Mouse (Mus musculus) forebrain, embryonic 16.5 days (tissue): Measurements from ENCODE around the gene C5ar1. TPM values are rescaled to one million over a fixed set of nuclear protein-coding genes. Genes with fewer than 3 reads are reported as not detected.
A peak's percentile ranks its signal among the peaks of the same experiment; 100 is the strongest.
"Not testable (repeated sequence)": the region's sequence is repeated elsewhere in the genome, so short reads cannot be mapped to it uniquely, and the experiment has no call there.

Experiments
- ATAC-seq: fragments of 200-750 bp; cut with Nextera tagmentation; 2 replicates; pipeline ENCODE4 v1.8.0; 2017; ENCODE audit warnings: mild to moderate bottlenecking, moderate library complexity
- H3K27ac ChIP-seq: fragments of 300-500 bp; sonication (generic); 2 replicates; pipeline ENCODE4 v1.5.1; 2014; ENCODE audit warnings: low read length, control low read depth
- H3K27me3 ChIP-seq: fragments of 300-500 bp; sonication (generic); replicated peaks from 2 replicates; pipeline ENCODE4 v1.6.1; 2014; ENCODE audit warnings: low read length; ENCODE audit not compliant: control insufficient read depth, insufficient read depth
- H3K36me3 ChIP-seq: fragments of 300-500 bp; sonication (generic); 2 replicates; pipeline ENCODE4 v1.6.1; 2014; ENCODE audit not compliant: control insufficient read depth, insufficient read depth
- H3K4me1 ChIP-seq: fragments of 300-500 bp; sonication (generic); replicated peaks from 2 replicates; pipeline ENCODE4 v1.6.1; 2014; ENCODE audit warnings: low read length; ENCODE audit not compliant: control insufficient read depth, insufficient read depth
- H3K4me2 ChIP-seq: fragments of 300-500 bp; sonication (generic); 2 replicates; pipeline ENCODE4 v1.6.1; 2014; ENCODE audit warnings: mild to moderate bottlenecking, low read length, control low read depth
- H3K4me3 ChIP-seq: fragments of 300-500 bp; sonication (generic); replicated peaks from 2 replicates; pipeline ENCODE4 v1.5.1; 2014; ENCODE audit warnings: mild to moderate bottlenecking, low read length, control low read depth
- H3K9ac ChIP-seq: fragments of 300-500 bp; sonication (generic); replicated peaks from 2 replicates; pipeline ENCODE4 v1.6.1; 2014; ENCODE audit warnings: low read depth, low read length, control low read depth
- H3K9me3 ChIP-seq: fragments of 300-500 bp; sonication (generic); 2 replicates; pipeline ENCODE4 v1.6.1; 2016; ENCODE audit warnings: low read length; ENCODE audit not compliant: control insufficient read depth
- WGBS: fragments of 180-500 bp; shearing (Covaris S2); extraction: QIAGEN DNeasy Blood & Tissue Kit; methylation state at CpG from one replicate; pipeline ENCODE4 v1.1.7; 2014; 5-methylcytosine and 5-hydroxymethylcytosine counted together
- polyA plus RNA-seq: library from polyadenylated mRNA; unstranded; fragments of >200 nt; fragmentation: Nextera tagmentation; extraction: Ambion mirVana; gene quantifications from 2 replicates; pipeline ENCODE4 v1.2.1, GENCODE M21; 2015

Gene C5ar1
- polyA plus RNA-seq, 1 experiment from 2014 or later = 2.0 TPM

DNA sequence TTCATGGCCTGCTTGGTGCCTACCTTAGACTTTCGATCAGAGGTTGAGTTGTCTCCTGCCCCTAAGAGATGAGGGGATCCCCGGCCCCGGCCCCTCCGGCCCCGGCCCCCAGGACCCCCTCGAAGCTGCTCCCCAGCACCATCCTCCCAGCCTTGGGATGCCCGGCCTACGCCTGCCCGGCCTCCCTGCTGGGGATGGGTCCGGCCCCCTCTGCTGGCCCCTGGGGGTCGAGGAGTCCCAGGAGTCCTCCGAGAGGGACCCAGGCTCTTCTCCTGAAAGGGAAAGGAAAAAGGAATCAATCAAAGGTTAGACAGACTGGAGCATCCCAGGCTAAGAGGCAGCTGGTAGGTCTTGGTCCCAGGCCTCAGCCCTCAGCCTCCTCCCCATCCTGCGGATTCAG is 23.0 kb upstream of the C5ar1 start:
- 97% methylated on average over 13 of the region's 13 CpGs for WGBS
- H3K27me3 ChIP-seq = no peaks in the 10 kb centered on the region
- peaks cover 11% of the 10 kb centered on the region for H3K4me1 ChIP-seq
- ATAC-seq = no peak
- H3K9me3 ChIP-seq = no peaks in the 10 kb centered on the region
- H3K27ac ChIP-seq = no peak overlapping the region
- H3K36me3 ChIP-seq = peaks cover 14% of the 10 kb centered on the region
- H3K9ac ChIP-seq = no peak overlapping the region
- H3K4me3 ChIP-seq = no peak overlapping the region
- H3K4me2 ChIP-seq = no peak overlapping the region

DNA sequence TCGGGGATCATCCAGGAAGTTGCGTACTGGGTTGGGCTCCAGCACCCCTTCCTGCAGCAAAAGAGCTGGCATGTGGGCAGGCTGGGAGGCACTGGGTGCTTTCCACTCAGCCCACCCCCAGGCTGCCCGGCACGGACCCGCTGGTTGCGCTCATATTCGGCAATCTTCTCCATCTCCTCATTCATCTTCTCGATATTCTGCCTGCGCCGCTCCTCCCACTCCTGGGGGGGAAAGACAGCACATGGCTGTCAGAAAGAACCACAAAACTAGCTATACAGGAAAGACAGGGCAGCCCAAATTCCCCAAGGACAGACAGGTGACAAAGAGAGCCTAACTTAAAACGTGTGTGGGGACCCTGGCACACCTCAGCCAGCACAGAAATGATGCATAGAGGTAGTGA is 21.4 kb upstream of the C5ar1 start:
- no peak overlapping the region for H3K9ac ChIP-seq
- H3K27ac ChIP-seq = no peak overlapping the region
- H3K27me3 ChIP-seq = no peaks in the 10 kb centered on the region
- WGBS = 95% methylated on average over 11 of the region's 11 CpGs
- H3K4me1 ChIP-seq = peaks cover 6% of the 10 kb centered on the region
- ATAC-seq = no peak
- H3K4me2 ChIP-seq = no peak overlapping the region
- no peak overlapping the region for H3K4me3 ChIP-seq
- H3K36me3 ChIP-seq = peaks cover 21% of the 10 kb centered on the region
- no peaks in the 10 kb centered on the region for H3K9me3 ChIP-seq

DNA sequence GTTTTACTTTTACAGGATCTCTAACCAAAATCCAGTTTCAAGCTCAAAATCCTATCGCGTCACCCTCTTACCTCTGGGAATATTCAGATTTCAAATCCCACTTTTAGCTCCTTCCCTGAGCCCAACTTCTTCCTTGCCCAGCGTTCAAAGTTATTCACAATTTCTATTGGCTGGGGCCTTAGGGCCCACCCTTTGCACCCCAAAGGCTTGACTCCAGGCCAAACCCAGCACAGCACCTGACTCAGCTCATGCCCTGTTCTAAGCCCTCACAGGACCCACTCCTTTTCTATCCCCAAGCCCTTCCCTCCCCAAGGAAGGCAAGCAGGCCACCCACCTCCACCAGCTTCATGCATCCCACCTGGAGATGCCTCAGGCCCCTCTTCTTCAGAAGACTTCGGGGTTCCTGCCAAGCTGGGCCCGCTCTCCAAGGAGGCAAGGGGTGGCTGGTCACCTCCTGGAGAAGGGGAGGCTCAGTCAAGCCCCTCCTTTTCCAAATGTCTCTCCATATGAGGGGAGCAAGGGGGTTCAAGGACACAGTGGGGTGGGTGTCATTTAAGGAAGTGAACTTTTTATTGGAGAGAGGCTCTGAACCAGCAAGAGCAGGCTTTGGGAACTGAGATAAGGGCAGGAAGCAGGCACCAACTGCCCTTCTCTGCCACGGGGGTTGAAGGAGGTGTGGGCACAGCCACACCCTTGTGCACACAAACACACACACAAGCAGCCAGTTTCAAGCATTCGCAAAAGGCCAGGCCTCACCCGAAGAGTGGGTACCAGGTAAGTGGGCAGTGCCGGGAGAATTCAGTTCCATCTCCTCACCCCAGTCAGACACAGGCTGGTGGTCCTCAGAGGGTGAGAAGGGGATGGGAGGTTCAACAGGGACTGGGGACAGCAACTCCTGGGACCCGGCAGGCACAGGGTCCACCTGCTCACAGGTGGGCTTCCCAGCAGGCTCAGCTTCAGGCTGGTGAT is 15.9 kb upstream of the C5ar1 start:
- WGBS = 91% methylated on average over 10 of the region's 10 CpGs
- Histone ChIP-seq H3K36me3 (peaks cover 10% of the 10 kb centered on the region), H3K4me2 (no peak overlapping the region), H3K9ac (no peak overlapping the region), H3K9me3 (no peaks in the 10 kb centered on the region), H3K27me3 (no peaks in the 10 kb centered on the region), H3K4me1 (peaks cover 27% of the 10 kb centered on the region), H3K27ac (no peak overlapping the region), H3K4me3 (no peak overlapping the region)
- no peak for ATAC-seq

DNA sequence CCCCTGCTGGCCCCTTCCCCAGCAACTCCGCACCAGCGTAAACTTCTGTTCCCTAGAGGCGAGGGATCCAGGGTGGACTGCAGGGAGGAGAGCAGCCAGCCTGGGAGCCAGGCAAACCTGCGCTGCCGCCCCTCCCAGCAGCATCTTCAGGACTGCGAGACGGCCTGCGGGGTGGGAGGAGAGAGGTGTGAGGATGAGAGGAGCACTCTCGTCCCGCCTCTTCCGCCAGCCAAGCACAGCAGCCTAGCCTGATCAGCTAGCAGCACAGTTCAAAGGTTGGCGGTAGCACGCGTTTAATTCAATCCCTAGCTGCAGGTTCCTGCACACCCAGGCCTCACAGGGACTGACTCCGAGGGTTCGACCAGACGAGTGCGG is 14.4 kb upstream of the C5ar1 start:
- 0% methylated on average over 18 of the region's 18 CpGs for WGBS
- peak overlapping the region; percentile 94 for H3K27ac ChIP-seq
- ATAC-seq = peak; percentile 63

DNA sequence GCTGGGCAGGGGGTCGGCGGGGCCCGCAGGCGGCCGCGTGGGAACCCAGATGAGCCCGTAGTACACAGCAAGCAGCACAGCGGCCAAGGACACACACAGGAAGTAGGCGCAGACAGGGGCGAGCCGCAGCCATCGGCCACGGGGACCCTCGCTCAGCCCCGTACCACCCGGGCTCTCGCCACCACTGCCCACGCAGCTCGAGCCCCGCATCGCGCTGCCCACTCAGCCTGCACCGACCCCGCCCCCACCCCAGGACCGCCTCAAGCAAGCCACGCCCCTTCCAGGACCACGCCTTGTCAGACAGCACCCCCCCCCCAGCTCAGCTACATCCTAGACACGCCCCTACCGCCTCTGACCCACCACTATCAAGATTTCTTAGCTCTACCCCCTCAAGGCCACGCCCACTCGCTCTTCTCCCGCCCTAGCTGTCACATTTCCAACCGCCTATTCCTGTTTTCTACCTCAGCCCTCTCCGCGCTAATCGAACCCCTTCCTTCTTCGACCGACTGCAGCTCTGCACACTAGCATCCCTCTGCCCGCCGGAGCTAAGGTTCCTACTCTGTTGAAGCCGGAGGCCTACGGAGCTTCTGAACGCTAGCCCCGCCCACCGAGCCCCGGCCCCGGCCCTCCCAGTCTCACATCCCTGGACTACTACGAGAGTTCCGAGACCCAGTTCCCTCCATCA is 13.9 kb upstream of the C5ar1 start, which contains the start of gene Inafm1:
Gene Inafm1, minus strand, starts transcription at position 537 of the 685 bp plus-strand sequence.
- H3K4me2 ChIP-seq = peak within 1 kb of the TSS; percentile 95
- peaks cover 8% of the 10 kb centered on the region for H3K36me3 ChIP-seq
- WGBS = under 1% methylated on average over 44 of the region's 49 CpGs
- peak within 1 kb of the TSS; percentile 87 for H3K9ac ChIP-seq
- no peaks in the 10 kb centered on the region for H3K9me3 ChIP-seq
- ATAC-seq = peak; percentile 81
- no peaks in the 10 kb centered on the region for H3K27me3 ChIP-seq
- H3K4me1 ChIP-seq = peaks cover 27% of the 10 kb centered on the region
- peak within 1 kb of the TSS; percentile 94 for H3K27ac ChIP-seq
- H3K4me3 ChIP-seq = peak within 1 kb of the TSS; percentile 77

More for the DNA sequence above, 14.4 kb upstream of the C5ar1 start:
- H3K4me2 ChIP-seq = peak overlapping the region; percentile 95
- peaks cover 10% of the 10 kb centered on the region for H3K36me3 ChIP-seq
- peak overlapping the region; percentile 77 for H3K4me3 ChIP-seq
- peak overlapping the region; percentile 66 for H3K9ac ChIP-seq
- no peaks in the 10 kb centered on the region for H3K9me3 ChIP-seq
- H3K27me3 ChIP-seq = no peaks in the 10 kb centered on the region
- H3K4me1 ChIP-seq = peaks cover 27% of the 10 kb centered on the region

DNA sequence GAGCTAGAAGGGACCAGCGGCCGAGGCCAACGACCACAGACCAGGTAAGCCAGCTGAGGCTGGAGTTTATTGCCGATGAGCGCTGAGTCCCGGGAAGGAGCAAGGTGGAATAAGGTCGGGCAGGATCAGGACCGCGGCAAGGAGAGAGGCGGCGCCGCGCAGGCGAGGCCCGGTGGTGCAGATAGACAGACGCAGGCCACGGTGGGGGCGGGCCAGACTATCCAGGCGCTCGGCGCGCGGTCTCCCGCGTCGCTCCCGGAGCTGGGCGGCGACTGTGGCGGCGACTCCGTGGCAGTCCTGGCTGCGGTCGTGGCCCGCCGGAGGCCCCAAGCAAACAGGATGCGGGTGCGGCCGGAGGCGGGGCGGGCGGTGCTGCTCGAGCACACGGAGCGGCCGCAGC is 13.3 kb upstream of the C5ar1 start:
- Histone ChIP-seq H3K4me2 (peak overlapping the region; percentile 95), H3K27me3 (no peaks in the 10 kb centered on the region), H3K4me1 (peaks cover 27% of the 10 kb centered on the region), H3K36me3 (peaks cover 7% of the 10 kb centered on the region), H3K9me3 (no peaks in the 10 kb centered on the region), H3K9ac (peak overlapping the region; percentile 87), H3K27ac (peak overlapping the region; percentile 94), H3K4me3 (peak overlapping the region; percentile 77)
- 0% methylated on average over 46 of the region's 46 CpGs for WGBS
- ATAC-seq = peak; percentile 74

DNA sequence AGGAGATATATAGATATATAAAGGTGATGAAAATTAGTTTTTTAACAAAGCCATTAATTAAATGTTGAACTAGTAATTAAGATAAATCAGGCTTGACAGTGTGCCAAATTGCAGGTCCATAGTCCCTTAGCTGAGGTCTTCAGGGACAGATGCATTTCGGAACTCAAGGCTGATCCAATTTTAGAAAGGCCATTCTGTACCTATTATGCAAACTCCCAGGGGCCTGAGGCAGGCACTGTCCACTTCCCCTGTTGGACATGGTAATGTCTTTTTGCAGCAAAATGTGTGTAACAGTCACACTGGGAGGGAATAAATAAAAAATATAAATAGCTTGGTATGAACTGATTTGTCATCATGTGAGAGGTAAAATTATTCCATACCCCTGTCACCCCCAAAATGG is 11.8 kb upstream of the C5ar1 start:
- Histone ChIP-seq H3K27me3 (no peaks in the 10 kb centered on the region), H3K9me3 (no peaks in the 10 kb centered on the region), H3K36me3 (peaks cover 4% of the 10 kb centered on the region), H3K9ac (no peak overlapping the region), H3K4me3 (no peak overlapping the region), H3K4me2 (no peak overlapping the region), H3K27ac (no peak overlapping the region), H3K4me1 (peaks cover 27% of the 10 kb centered on the region)
- no peak for ATAC-seq
- WGBS = 66% methylated on average over 1 of the region's 1 CpGs

DNA sequence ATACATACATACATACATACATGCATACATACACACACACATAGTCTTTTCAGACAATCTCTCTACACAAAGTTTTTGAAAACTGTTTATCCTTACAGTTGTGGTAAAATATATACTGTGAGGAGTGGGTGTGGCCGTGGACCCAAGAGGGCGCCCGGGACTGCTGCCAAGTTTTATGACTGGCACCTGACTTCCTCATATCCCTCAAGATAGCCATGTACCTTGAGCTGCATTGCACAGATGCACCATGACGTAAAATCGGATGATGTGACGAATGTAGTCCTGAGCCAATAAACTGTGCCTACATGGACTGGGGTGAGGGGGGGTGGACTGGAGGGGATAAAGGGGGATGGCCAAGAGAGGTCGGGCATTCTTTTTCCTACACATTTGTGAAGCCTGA is 7.3 kb upstream of the C5ar1 start:
- not testable (repeated sequence) for H3K27ac ChIP-seq, H3K4me2 ChIP-seq, H3K9me3 ChIP-seq, ATAC-seq, H3K9ac ChIP-seq, H3K27me3 ChIP-seq, H3K4me1 ChIP-seq, H3K36me3 ChIP-seq, H3K4me3 ChIP-seq
- 87% methylated on average over 7 of the region's 7 CpGs for WGBS

DNA sequence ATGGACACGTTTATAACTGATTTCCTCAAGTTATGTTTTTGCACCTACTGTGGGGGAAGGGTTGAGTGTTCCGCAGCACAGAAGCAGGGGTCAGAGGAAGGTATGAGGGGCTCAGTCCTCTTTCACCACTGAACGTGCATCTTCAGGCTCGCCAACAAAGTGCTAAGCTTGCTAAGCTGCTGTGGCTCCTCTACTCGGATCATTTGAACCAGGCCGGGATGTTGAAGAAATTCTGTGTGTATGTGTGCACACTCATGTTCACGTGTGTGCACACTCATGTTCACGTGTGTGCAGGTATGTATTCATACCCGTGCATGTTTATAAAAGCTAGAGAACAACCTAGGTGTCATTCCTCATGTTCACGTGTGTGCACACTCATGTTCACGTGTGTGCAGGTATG is 6.5 kb upstream of the C5ar1 start:
- Histone ChIP-seq H3K4me1 (no peaks in the 10 kb centered on the region), H3K9me3 (peaks cover 8% of the 10 kb centered on the region; the same call in 1 of the 2 replicates), H3K4me2 (no peak overlapping the region), H3K9ac (no peak overlapping the region), H3K36me3 (no peaks in the 10 kb centered on the region), H3K27ac (no peak overlapping the region), H3K27me3 (no peaks in the 10 kb centered on the region), H3K4me3 (no peak overlapping the region)
- WGBS = 87% methylated on average over 11 of the region's 11 CpGs
- ATAC-seq = no peak
